Comparison of ENCODE assay signal across 8 mouse cellular contexts in the genomic region with DNA sequence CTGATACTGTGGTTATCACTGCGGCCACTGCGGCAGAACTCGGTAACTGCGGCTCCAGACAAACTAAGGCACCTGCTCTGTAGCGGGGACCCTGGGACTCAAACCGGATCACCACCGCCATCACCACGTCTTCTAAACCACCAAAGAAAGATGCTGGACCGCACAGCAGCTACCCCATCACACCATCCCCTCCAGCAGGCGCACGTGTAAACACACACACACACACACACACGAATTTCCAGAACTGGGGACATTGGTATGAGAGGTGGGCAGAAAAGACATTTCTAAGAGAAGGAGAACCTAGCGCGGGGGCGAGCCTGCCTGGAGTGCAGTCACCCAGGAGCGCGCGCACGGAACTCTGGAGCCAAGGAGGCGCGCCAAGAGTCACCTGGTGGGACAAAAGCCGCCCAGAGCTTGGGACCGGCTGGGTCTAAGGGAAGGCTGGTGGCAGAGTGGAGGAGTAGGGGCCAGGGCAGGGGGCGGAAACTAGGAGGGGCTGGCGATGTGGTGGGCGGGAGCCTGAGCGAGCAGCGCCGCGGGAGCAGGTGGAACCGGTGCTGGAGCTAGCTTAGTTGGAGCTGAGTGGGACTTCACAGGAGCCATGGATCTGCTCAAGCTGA. TPM values are rescaled to one million over a fixed set of nuclear protein-coding genes. Genes with fewer than 3 reads are reported as not detected.
A peak's percentile ranks its signal among the peaks of the same experiment; 100 is the strongest.
DNase-seq lines count a peak whose midpoint lies in the region; ATAC-seq and TF ChIP-seq lines count a peak whose summit lies in the region.

A gene (plus strand): TSS at position 308 of the 620 bp plus-strand sequence.

- H3K4me3 ChIP-seq in ES-Bruce4 (ENCODE audit: low read depth, low read length): peak within 1 kb of the TSS; percentile 76
- H3K4me3 ChIP-seq in forebrain, embryonic 14.5 days (ENCODE audit: low read depth, low read length): peak within 1 kb of the TSS; percentile 44
- peak within 1 kb of the TSS; percentile 34 for H3K4me3 ChIP-seq in limb, embryonic 11.5 days (ENCODE audit: low read depth, low read length)

- no peaks in the 10 kb centered on the region for H3K4me1 ChIP-seq in ES-Bruce4 (ENCODE audit: control insufficient read depth, insufficient read depth, low read length)
- H3K4me1 ChIP-seq in forebrain, embryonic 14.5 days (ENCODE audit: control insufficient read depth, insufficient read depth, low read length): peaks cover 4% of the 10 kb centered on the region; the same call in 1 of the 2 replicates
- H3K4me1 ChIP-seq in limb, embryonic 11.5 days (ENCODE audit: control insufficient read depth, insufficient read depth, low read length): no peaks in the 10 kb centered on the region

- no peak for TF ChIP-seq EP300 in ES-Bruce4 (IDR thresholded peaks at IDR 0.05; ENCODE audit: insufficient read depth, low read depth, low read length)

- no peaks in the 10 kb centered on the region; the same call in 1 of the 2 replicates for H3K27me3 ChIP-seq in ES-Bruce4 (ENCODE audit: control insufficient read depth, insufficient read depth, low read length, poor library complexity, severe bottlenecking)
- peaks cover 4% of the 10 kb centered on the region; the same call in 1 of the 2 replicates for H3K27me3 ChIP-seq in forebrain, embryonic 14.5 days (replicated peaks; ENCODE audit: control insufficient read depth, insufficient read depth, low read length)
- peaks cover 27% of the 10 kb centered on the region for H3K27me3 ChIP-seq in limb, embryonic 11.5 days (ENCODE audit: control insufficient read depth, insufficient read depth, low read length)

- H3K4me2 ChIP-seq in forebrain, embryonic 14.5 days (ENCODE audit: low read length): peak within 1 kb of the TSS; percentile 85
- H3K4me2 ChIP-seq in limb, embryonic 11.5 days (ENCODE audit: low read depth, severe bottlenecking): peak within 1 kb of the TSS; percentile 60

- no peak within 1 kb of the TSS for H3K27ac ChIP-seq in ES-Bruce4 (ENCODE audit: insufficient read depth, low read length)
- H3K27ac ChIP-seq in forebrain, embryonic 14.5 days (ENCODE audit: low read depth, low read length): no peak within 1 kb of the TSS
- H3K27ac ChIP-seq in limb, embryonic 11.5 days (replicated peaks; ENCODE audit: low read depth, low read length): no peak within 1 kb of the TSS

- no peaks in the 10 kb centered on the region for H3K36me3 ChIP-seq in ES-Bruce4 (ENCODE audit: control insufficient read depth, insufficient read depth, low read length, poor library complexity, severe bottlenecking)
- H3K36me3 ChIP-seq in forebrain, embryonic 14.5 days (ENCODE audit: control insufficient read depth, insufficient read depth, low read length): no peaks in the 10 kb centered on the region
- H3K36me3 ChIP-seq in limb, embryonic 11.5 days (ENCODE audit: control insufficient read depth, insufficient read depth, low read length): no peaks in the 10 kb centered on the region

- H3K9me3 ChIP-seq in ES-Bruce4 (replicated peaks; ENCODE audit: control insufficient read depth, insufficient read depth, low read length, poor library complexity, severe bottlenecking): no peaks in the 10 kb centered on the region
- no peaks in the 10 kb centered on the region for H3K9me3 ChIP-seq in forebrain, embryonic 14.5 days (replicated peaks; ENCODE audit: control insufficient read depth, low read length)
- no peaks in the 10 kb centered on the region for H3K9me3 ChIP-seq in limb, embryonic 11.5 days (ENCODE audit: control insufficient read depth, low read length)

- peak; percentile 82 for DNase-seq in heart, adult 11 months
- DNase-seq in heart, postnatal 10 days: no peak
- DNase-seq in forebrain, embryonic 14.5 days (ENCODE audit: low spot score): peak; percentile 37
- peak; percentile 42 for DNase-seq in limb, embryonic 11.5 days (ENCODE audit: low spot score)
- peak; percentile 64 for DNase-seq in right cerebral cortex, postnatal 14 days

- peak; percentile 85 for ATAC-seq in forebrain, embryonic 14.5 days
- peak; percentile 74 for ATAC-seq in limb, embryonic 11.5 days (ENCODE audit: insufficient number of reproducible peaks, low FRiP score, low TSS enrichment, low read depth)
- ATAC-seq in megakaryocyte, adult 5-6 weeks (ENCODE audit: poor library complexity, severe bottlenecking): no peak
- no peak for ATAC-seq in cerebellum, adult (ENCODE audit: insufficient number of reproducible peaks, low FRiP score, low TSS enrichment)

- intact Hi-C loops in heart, postnatal 10 days (cut with DNase I): no loop called here

- under 1% methylated on average over 31 of the region's 31 CpGs for WGBS in forebrain, embryonic 14.5 days
- 3% methylated on average over 29 of the region's 31 CpGs for WGBS in limb, embryonic 11.5 days

- peak within 1 kb of the TSS; percentile 45 for H3K9ac ChIP-seq in ES-Bruce4 (ENCODE audit: low read depth, poor library complexity, severe bottlenecking)
- H3K9ac ChIP-seq in forebrain, embryonic 14.5 days (ENCODE audit: low read length): peak within 1 kb of the TSS; percentile 60
- H3K9ac ChIP-seq in limb, embryonic 11.5 days (ENCODE audit: low read length): peak within 1 kb of the TSS; percentile 22; the same call in 1 of the 2 replicates

- TF ChIP-seq CTCF in ES-Bruce4 (IDR thresholded peaks at IDR 0.05; ENCODE audit: low read depth, low read length): no peak

- TF ChIP-seq POLR2A in ES-Bruce4 (IDR thresholded peaks at IDR 0.05; ENCODE audit: insufficient read depth, low read length): no peak

RNA-seq across cellular contexts. Expression of the gene that starts here (rescaled TPM):
- total RNA-seq in heart, postnatal 10 days (2021): not detected
- polyA plus RNA-seq in ES-Bruce4 (2011; ENCODE audit: insufficient read depth, insufficient read length, low read depth, missing spikeins): 0.40 TPM in 1 of 2 replicates, not detected in the other
- polyA plus RNA-seq in forebrain, embryonic 14.5 days (2014; fragmentation: Nextera tagmentation; extraction: Ambion mirVana): 1.1 and 1.6 TPM in 2 replicates
- polyA plus RNA-seq in limb, embryonic 11.5 days (2014; fragmentation: Nextera tagmentation; extraction: Ambion mirVana): not detected in 2 replicates
- not detected in 2 replicates for total RNA-seq in megakaryocyte, adult 5-6 weeks (2015)
- not detected in 2 replicates for total RNA-seq in megakaryocyte, adult 5-6 weeks (2017)

Comparison
In these comparisons a context has a peak if more than half of its experiments do, and no peak if none do; other contexts are left out.
1. DNase-seq: peak in heart, adult 11 months (single experiment), forebrain, embryonic 14.5 days (single experiment) and right cerebral cortex, postnatal 14 days (single experiment); none in heart, postnatal 10 days (0 of 2).
2. Peak in DNase-seq, ATAC-seq, H3K4me3 ChIP-seq, H3K9ac ChIP-seq and H3K4me2 ChIP-seq in limb, embryonic 11.5 days; RNA of the gene not detected or under 1 TPM.
3. Peak in every context shown above with its lines, with median percentiles within 50 percentile points of each other: H3K4me3 ChIP-seq and H3K9ac ChIP-seq.